Mouse (Mus musculus) telencephalon, adult 2 months (tissue): ENCODE measurements around the gene S100a2.

Experiments
- DNase-seq: peaks from one replicate; pipeline ENCODE4 v3.0.0-alpha.2; 2011; ENCODE audit warnings: low read depth, low spot score

The S100a2 gene

GRCm38 (mm10) chr3:90596810-90597209 lies 6.8 kb downstream of the S100a2 start:
- no peak for DNase-seq

GRCm38 (mm10) chr3:90597736-90598135 lies 7.7 kb downstream of the S100a2 start:
- no peak for DNase-seq

DNA sequence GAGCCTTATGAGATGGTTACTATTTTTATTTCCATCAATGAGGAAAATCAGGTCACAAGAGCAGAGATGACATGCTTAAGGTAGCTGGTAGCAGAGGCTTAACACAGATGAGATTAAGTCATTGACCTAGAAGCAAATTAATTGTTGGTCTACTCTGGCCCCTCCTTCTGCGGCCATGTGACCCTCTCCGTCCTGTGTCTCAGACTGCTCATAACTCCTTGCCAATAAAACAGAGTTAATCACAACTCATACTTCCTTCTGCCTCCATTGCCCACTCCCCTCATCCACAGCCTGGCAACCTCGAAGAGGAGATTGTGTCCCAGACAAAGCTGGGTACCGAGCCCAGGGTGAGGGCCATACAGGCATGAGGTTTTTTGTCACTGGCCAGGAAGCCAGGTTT lies 8.2 kb downstream of the S100a2 start:
- no peak for DNase-seq

DNA sequence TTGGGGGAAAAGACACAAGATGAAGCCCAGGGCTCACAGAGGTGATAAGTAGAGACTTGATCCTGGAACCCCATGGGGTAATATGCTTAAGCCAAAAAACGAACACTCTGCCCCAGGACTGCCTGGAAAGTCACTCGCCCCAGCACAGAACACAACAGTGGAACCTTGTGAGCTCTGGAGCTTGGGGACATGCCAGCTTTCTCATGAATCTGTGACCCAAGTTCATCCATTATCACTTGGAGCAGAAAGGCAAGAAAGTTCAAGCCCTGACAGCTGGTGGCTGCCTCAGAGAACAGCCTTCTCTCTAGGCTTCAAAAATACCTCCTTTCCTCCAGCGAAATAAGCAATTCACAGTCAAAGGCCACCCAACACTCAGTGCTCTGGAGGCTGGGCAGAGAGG lies 9.4 kb downstream of the S100a2 start:
- DNase-seq, result no peak

DNA sequence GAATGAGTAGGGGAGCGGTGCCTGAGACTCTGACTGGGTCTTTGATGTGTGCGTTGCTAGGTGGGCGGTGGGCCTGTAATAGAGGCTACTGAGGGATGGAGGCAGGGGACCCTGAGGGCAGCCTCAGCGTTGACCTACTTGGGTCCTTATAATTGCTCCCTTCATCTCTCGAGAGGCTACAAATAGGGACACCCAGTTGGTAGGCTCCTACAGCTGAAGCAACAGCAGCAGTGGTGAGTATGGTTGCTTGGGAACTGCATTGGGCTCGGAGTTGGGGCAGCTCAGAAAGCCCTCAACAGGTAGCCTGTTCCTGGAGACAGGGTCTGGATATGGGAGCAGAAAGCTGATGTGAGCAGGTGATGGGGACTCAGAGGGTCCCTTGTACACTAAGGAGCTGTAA lies 10.0 kb downstream of the S100a2 start:
- DNase-seq, result no peak

- DNase-seq, result no peak
Observed at GRCm38 (mm10) chr3:90600458-90601195, 10.6 kb downstream of the S100a2 start.

- no peak for DNase-seq
Observed at GRCm38 (mm10) chr3:90601486-90602110, 11.6 kb downstream of the S100a2 start, which contains the start of gene Gm42674. Gm42674 (plus strand) TSS chr3:90601904.

DNA sequence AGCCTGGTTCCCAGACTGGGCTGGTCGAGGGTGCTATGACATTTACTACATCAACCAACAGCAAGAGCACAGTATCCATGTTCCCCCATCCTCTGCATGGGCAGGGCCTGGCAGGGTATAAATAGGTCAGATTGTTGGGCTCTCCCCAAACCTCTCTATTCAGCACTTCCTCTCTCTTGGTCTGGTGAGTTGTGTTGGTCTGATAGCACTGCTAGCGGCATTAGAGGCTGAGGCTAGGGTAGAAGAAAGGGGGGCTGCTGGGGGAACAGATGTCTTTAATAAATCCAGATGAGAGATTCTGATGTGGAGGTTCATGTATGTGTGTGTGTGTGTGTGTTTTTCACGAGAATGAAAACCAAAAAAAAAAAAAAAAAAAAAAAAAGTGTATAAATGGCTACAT lies 13.6 kb downstream of the S100a2 start, which contains the start of gene S100a4:
Gene S100a4, plus strand, starts transcription at position 149 of the 400 bp plus-strand sequence.
- no peak for DNase-seq

DNA sequence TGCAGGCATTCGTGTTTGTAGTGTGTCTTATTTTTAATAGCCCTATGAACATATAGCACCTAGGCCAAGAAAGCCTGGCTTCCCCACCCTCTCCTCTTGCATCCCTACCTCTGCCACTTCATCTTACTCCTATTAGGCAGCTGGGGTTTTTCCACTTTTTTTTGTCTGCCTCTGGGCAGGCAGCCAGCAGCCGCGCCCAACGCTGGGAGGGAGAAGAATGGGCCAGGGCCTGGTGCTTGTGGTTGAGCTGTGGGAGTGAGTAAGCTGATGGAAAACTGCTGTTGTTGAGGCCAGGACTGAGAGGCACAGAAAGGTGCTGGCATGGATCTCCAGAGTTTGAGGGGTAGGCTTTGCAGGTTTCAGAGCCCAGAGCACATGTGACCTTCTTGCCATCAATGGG lies 14.4 kb downstream of the S100a2 start:
- no peak for DNase-seq

GRCm38 (mm10) chr3:90605049-90605448 lies 15.0 kb downstream of the S100a2 start:
- no peak for DNase-seq

DNA sequence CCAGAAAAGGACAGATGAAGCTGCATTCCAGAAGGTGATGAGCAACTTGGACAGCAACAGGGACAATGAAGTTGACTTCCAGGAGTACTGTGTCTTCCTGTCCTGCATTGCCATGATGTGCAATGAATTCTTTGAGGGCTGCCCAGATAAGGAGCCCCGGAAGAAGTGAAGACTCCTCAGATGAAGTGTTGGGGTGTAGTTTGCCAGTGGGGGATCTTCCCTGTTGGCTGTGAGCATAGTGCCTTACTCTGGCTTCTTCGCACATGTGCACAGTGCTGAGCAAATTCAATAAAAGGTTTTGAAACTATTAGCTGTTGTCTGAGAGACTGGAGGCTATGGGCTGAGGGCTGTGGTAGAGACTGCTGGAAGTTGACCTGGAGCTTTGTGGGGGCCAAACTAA lies 15.7 kb downstream of the S100a2 start:
- DNase-seq, result no peak

DNA sequence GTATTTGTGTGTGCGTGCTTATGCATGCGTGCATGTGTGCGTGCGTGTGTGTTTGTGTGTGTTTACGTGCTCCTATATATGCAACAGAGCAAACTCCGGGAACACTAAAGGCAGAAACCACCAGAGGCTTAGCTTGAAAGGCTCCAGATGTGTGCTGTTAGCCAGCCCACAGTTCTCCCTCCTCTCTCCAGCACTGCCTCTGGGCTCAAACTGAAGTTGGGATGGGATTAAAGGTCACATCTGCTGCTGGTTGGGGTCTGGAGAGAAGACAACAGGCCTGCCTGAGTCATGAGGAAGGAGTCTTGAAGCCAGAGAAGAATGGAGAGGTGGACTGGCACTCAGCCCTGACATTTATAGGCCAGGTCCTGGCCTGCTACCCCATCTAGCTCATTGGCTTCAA lies 16.1 kb downstream of the S100a2 start:
- DNase-seq, result no peak

- DNase-seq, result no peak
Observed at GRCm38 (mm10) chr3:90607361-90607760, 17.3 kb downstream of the S100a2 start.

DNA sequence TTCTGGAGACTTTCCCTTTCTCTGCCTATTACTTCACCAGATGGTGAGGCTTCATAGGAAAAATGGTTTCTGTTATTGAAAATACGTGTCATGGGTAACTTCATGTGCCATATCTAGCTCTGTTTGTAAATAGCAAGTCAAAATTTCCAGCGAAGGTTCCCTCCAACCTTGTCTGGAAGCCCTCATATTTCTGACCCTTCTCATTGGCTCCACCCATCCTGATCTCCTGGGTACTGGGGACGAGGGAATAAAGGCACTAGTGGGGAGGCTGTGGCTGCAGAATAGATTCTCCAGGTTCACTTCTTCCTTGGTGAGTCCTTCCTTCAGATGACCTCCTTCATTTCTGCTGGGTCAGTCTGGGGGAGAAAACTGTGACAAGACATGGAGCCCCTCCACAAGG lies 18.2 kb downstream of the S100a2 start, which contains the start of gene S100a5:
Gene S100a5, plus strand, starts transcription at position 301 of the 400 bp plus-strand sequence.
- DNase-seq, result no peak

DNA sequence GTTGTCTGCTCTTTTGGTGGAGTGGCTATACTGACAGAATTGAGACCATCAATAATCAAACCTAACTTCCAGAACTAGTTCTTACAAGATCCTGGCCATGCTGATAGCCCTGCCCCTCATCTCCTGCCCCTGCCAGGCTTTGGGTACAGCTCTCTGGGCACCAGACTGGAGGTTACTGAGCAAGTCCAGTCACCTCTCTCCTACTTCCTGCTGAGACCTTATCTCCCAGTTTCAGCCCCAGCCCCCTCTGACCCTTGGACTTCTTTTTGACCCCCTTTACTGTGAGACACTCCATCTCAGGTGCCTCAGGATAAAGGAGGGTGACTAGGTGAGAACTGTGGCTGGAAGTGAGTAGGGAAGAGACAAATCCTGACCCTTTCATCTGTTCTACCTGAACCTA lies 19.1 kb downstream of the S100a2 start:
- no peak for DNase-seq

GRCm38 (mm10) chr3:90611494-90611893 lies 21.4 kb downstream of the S100a2 start:
- no peak for DNase-seq

DNA sequence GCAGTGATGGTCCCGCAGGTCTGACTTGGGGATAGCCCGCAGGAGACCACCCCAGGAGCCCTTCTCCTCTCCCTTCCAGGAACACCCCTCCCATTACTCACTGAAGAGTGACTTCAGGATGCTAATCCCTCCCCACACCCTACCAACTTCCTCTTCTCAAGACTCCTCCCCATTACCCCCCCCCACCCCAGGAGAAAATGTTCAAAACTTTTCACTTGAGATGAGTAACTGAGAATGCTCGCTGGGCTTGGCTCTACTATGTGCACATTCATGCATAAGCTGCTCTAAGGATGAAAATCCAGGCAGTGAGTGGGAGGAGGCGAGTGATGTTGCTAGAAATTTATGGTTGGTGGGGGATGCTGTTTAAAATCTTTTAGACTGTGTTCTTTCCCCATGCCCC lies 22.0 kb downstream of the S100a2 start:
- DNase-seq, result no peak

GRCm38 (mm10) chr3:90612728-90613291 lies 22.8 kb downstream of the S100a2 start, which contains the start of gene S100a6:
S100a6 (plus strand) TSS chr3:90612882.
- DNase-seq, result no peak

GRCm38 (mm10) chr3:90613461-90614147 lies 23.6 kb downstream of the S100a2 start:
- DNase-seq, result no peak

DNA sequence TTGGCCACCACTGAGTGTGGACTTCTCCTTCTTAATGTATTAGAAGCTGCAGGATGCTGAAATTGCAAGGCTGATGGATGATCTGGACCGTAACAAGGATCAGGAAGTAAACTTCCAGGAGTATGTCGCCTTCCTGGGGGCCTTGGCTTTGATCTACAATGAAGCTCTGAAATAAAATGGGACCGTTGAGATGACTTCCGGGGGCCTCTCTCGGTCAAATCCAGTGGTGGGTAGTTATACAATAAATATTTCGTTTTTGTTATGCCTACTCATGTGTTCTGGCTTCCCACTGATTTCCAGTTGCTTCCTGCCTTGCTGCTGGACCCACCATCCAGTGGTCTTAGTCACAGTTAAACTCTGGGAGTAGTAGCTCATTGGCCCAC lies 24.1 kb downstream of the S100a2 start:
- DNase-seq, result no peak

DNA sequence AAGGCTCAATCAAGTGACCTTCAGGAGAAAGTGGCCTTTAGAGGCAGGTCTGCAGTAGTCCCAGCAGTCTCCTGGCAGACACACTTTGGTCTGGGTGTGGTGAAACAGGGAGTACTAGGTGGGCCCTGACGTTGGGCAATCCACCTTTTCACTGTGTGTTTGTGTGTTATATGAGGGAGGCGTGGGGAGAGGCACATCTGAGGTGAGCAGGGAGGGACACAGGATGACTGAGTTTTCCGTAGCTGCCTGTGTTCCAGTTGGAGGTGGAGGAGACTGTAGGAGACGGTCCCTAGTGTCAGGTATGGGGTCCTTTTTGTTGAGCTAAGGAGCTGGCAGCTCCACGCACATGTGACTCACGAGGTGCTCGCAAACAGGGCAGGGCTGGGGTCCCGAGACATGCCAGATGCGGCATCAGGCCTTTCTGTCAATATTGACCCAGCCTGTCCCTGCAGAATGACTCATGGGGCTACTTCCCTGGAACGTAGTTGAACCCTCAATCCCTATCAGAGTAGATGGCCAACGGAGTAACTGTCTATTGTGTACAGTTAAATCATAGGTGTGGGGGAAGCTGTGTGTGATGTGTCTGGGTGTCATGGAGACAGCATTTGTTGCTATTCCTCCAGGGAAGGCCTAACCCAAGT lies 24.7 kb downstream of the S100a2 start:
- no peak for DNase-seq

GRCm38 (mm10) chr3:90615415-90615814 lies 25.4 kb downstream of the S100a2 start:
- no peak for DNase-seq
